Mouse (Mus musculus) liver, embryonic 11.5 days (tissue): ENCODE measurements around the gene Ncf4. TPM values are rescaled to one million over a fixed set of nuclear protein-coding genes. Genes with fewer than 3 reads are reported as not detected.

ENCODE experiments used
- ATAC-seq: fragments of 200-750 bp; cut with Nextera tagmentation; replicated peaks from 2 replicates; pipeline ENCODE4 v1.8.0; 2017; ENCODE audit warnings: moderate number of reproducible peaks, mild to moderate bottlenecking, moderate TSS enrichment, moderate library complexity; ENCODE audit not compliant: low FRiP score
- DNase-seq: peaks from one replicate; pipeline ENCODE4 v3.0.0-alpha.2; 2017; ENCODE audit warnings: low spot score
- H3K27ac ChIP-seq: fragments of 300-500 bp; sonication (generic); 2 replicates; pipeline ENCODE4 v1.5.1; 2014; ENCODE audit warnings: mild to moderate bottlenecking, low read depth, low read length, control low read depth
- H3K27me3 ChIP-seq: fragments of 300-500 bp; sonication (generic); replicated peaks from 2 replicates; pipeline ENCODE4 v1.6.1; 2014; ENCODE audit warnings: low read length, mixed read lengths; ENCODE audit not compliant: control insufficient read depth, insufficient read depth
- H3K36me3 ChIP-seq: fragments of 300-500 bp; sonication (generic); 2 replicates; pipeline ENCODE4 v1.6.1; 2014; ENCODE audit warnings: mild to moderate bottlenecking, low read length, moderate library complexity, mixed read lengths; ENCODE audit not compliant: control insufficient read depth, insufficient read depth
- H3K4me1 ChIP-seq: fragments of 300-500 bp; sonication (generic); replicated peaks from 2 replicates; pipeline ENCODE4 v1.6.1; 2014; ENCODE audit warnings: low read length, mixed read lengths; ENCODE audit not compliant: control insufficient read depth, insufficient read depth
- H3K4me2 ChIP-seq: fragments of 300-500 bp; sonication (generic); 2 replicates; pipeline ENCODE4 v1.6.1; 2014; ENCODE audit warnings: mild to moderate bottlenecking, control low read depth, moderate library complexity
- H3K4me3 ChIP-seq: fragments of 300-500 bp; sonication (generic); 2 replicates; pipeline ENCODE4 v1.5.1; 2014; ENCODE audit warnings: low read depth, low read length, control low read depth
- H3K9ac ChIP-seq: fragments of 300-500 bp; sonication (generic); 2 replicates; pipeline ENCODE4 v1.6.1; 2014; ENCODE audit warnings: low read depth, low read length, control low read depth
- H3K9me3 ChIP-seq: fragments of 300-500 bp; sonication (generic); 2 replicates; pipeline ENCODE4 v1.6.1; 2016; ENCODE audit warnings: low read length, inconsistent platforms, mixed read lengths; ENCODE audit not compliant: control insufficient read depth
- WGBS: fragments of 180-500 bp; shearing (Covaris S2); extraction: QIAGEN DNeasy Blood & Tissue Kit; methylation state at CpG from one replicate; pipeline ENCODE4 v1.1.7; 2014; 5-methylcytosine and 5-hydroxymethylcytosine counted together
- polyA plus RNA-seq: library from polyadenylated mRNA; unstranded; fragments of >200 nt; fragmentation: Nextera tagmentation; extraction: Ambion mirVana; gene quantifications from 2 replicates; pipeline ENCODE4 v1.2.1, GENCODE M21; 2014

Ncf4 gene
- polyA plus RNA-seq: 18.8 and 19.8 TPM in 2 replicates

DNA sequence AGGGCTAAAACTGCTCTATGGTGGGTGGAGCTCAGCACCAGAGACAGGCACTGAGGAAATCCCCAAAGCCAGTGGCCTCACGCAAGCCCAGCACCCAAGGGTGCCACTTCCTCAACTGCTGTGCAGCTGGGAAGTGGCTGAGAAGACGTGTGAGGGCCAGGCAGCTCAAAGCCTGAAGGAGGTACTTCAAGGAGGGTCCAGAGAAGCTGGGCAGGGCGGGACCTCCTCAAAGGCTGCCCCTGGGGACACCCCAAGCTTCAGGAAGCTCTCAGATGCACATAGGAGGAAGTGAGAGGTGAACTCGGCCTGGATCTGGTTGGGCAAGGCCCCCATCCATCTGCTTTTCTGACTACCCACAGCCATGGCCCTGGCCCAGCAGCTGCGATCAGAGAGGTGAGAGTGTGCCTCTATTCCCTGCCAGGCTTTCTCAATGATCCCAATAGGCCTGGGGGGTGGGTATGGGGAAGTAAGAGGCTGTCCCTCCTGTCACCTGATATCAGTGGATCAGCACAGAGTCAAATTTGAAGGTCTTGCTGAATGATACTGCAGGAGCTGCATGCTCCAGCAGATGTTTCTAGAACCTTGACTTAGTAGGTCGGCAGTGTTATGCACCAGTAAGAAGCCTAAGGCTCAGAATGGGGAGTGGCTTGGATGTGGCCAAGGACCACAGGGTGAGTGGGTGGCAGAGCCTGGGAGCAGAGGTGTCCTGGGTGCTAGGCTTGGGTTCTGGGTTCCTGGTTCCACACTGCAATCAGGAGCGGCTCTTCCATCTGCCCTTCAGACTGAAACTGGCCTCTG lies at the start of gene Ncf4:
Gene Ncf4 (plus strand): TSS at position 107 of the 798 bp plus-strand sequence.
- no peaks in the 10 kb centered on the region for H3K9me3 ChIP-seq
- no peaks in the 10 kb centered on the region for H3K36me3 ChIP-seq
- no peak within 1 kb of the TSS for H3K9ac ChIP-seq
- H3K27ac ChIP-seq: no peak within 1 kb of the TSS
- DNase-seq (no peak), ATAC-seq (no peak)
- H3K4me2 ChIP-seq: no peak within 1 kb of the TSS
- peaks cover 3% of the 10 kb centered on the region; the same call in 1 of the 2 replicates for H3K4me1 ChIP-seq
- H3K27me3 ChIP-seq: no peaks in the 10 kb centered on the region; the same call in 1 of the 2 replicates
- 40% methylated on average over 7 of the region's 7 CpGs for WGBS
- no peak within 1 kb of the TSS for H3K4me3 ChIP-seq

DNA sequence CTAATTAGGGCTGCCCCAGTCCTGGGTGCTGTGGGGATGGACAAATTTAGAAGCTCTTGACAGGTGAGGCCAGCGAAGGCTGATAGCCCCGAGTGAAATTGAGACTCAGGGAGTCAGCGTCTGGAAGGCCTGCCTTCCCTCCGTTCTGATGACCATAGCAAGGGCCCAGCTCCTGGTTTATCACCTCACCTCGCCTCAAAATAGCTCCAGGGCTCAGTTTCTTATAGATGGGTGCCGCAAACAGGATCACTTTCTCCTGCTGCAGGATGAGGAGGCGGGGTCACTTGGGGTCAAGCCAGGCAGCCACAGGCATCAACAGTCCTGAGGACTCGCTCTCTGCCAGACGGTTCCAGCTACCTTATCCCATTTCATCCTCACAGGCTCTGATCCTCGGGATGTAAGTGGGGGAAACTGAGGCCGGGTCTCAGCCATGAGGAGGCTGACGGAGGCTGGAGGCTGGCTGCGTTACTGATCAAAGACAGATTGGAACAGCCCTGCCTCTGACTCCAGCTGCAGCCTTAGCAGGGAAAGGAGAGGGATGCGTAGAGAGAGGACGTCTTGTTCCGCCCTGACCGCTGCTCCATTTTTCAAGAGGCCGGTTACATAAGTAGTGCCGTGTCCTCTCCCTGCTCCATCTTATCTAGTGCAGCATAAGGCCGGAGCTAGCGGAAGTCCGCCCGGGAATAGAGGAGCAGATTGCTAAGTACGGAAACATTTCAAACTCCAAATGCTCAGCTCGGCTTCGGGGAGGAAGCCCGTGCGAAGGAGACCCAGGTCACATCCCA lies 49.3 kb upstream of the Ncf4 start:
- ATAC-seq (no peak), DNase-seq (no peak)
- Histone ChIP-seq H3K27me3 (peaks cover 5% of the 10 kb centered on the region), H3K4me2 (no peak overlapping the region), H3K36me3 (no peaks in the 10 kb centered on the region), H3K4me3 (no peak overlapping the region), H3K9ac (no peak overlapping the region), H3K27ac (no peak overlapping the region), H3K9me3 (no peaks in the 10 kb centered on the region), H3K4me1 (no peaks in the 10 kb centered on the region)
- WGBS: 68% methylated on average over 28 of the region's 28 CpGs

DNA sequence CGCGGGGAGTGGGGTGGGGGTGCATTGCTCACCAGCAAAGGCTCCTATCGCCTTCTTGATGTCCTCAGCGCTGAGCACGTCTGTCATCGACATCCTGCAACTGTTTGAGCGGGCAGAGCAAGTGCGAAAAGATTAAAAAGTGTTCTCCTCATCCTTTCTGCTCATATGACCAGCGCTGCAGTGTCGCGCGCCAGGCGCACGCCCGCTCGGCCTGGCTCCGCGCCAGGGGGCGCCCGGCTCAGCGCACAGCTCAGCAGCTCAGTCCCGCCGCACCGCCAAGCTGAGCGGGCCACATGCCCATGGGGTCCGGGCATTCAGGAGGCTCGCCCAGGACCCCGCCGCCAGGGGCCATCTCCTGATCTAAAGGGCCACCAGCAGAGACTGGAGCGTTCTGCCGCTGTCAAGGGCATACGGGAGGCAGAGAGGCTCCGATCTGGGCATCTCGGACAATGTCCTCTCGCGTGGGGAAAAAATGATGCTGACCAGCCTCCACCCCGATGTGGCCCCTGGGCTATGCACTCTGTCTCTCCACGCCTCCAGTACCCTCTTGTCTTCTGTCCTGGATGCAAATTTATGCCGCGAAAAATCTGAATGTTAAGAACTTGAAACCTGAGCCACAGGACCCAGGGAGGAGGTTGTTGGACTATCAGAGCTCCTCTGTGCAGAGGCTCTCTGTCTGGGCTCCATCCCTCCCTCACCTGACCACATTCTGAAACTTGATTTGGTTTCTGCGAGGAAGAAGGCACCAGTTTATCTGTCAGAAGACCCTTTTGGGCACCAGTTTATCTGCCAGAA lies 40.4 kb upstream of the Ncf4 start:
- H3K27me3 ChIP-seq: peaks cover 57% of the 10 kb centered on the region
- 3% methylated on average over 41 of the region's 41 CpGs for WGBS
- H3K4me2 ChIP-seq: peak overlapping the region; percentile 59
- DNase-seq: peak; percentile 44
- no peak for ATAC-seq
- no peaks in the 10 kb centered on the region for H3K36me3 ChIP-seq
- H3K27ac ChIP-seq: no peak overlapping the region
- H3K9me3 ChIP-seq: no peaks in the 10 kb centered on the region
- H3K4me3 ChIP-seq: no peak overlapping the region
- no peak overlapping the region for H3K9ac ChIP-seq
- H3K4me1 ChIP-seq: no peaks in the 10 kb centered on the region

DNA sequence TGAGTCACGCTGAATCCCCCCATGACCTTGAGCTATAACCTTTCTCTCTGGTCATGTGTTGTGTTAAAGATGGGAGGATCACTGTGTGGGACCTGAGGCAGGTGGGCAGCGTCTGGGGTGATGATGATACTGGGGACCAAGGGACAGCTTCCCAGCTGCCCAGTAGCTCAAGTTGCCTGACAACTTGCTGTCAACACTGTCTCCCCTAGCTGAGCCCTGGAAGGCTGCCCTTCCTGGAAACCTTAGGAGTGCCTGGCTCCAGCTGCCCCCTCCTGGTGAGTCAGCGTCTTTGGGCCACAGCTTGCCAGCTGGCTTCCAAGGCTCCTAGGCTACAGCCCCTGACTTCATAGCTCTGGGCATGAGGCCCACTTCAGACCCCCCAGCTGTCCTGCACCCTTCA lies 39.4 kb upstream of the Ncf4 start:
- Histone ChIP-seq H3K4me1 (no peaks in the 10 kb centered on the region), H3K4me2 (no peak overlapping the region), H3K27me3 (peaks cover 53% of the 10 kb centered on the region), H3K27ac (no peak overlapping the region), H3K36me3 (no peaks in the 10 kb centered on the region), H3K9me3 (no peaks in the 10 kb centered on the region), H3K4me3 (no peak overlapping the region), H3K9ac (no peak overlapping the region)
- ATAC-seq (no peak), DNase-seq (no peak)
- WGBS: 35% methylated on average over 3 of the region's 3 CpGs

DNA sequence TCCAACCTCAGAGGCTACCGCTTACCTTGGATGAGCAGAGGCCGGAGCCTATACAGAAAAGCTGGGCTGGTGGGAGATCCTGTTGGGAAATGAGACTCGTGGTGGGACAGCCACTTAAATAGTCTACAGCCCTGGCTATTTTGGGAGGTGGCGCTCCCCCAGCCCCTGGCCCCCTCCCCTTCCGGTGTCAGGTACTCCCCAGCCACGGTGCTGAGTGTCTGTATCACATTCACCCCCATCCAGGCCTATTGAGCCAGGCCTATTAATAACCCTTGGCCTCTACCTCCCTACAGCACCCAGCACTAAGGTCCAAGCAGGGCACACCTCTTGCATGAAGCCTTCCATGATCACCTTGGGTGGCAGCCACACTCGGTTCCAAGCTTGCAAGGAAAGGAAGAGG lies 38.3 kb upstream of the Ncf4 start, which contains the start of gene Pvalb:
Gene Pvalb (minus strand): TSS at position 89 of the 400 bp plus-strand sequence.
- Histone ChIP-seq H3K9ac (no peak within 1 kb of the TSS), H3K4me3 (no peak within 1 kb of the TSS), H3K4me1 (no peaks in the 10 kb centered on the region), H3K36me3 (no peaks in the 10 kb centered on the region), H3K27me3 (peaks cover 50% of the 10 kb centered on the region), H3K27ac (no peak within 1 kb of the TSS), H3K9me3 (no peaks in the 10 kb centered on the region), H3K4me2 (no peak within 1 kb of the TSS)
- no peak for ATAC-seq
- no peak for DNase-seq
- 78% methylated on average over 7 of the region's 7 CpGs for WGBS

DNA sequence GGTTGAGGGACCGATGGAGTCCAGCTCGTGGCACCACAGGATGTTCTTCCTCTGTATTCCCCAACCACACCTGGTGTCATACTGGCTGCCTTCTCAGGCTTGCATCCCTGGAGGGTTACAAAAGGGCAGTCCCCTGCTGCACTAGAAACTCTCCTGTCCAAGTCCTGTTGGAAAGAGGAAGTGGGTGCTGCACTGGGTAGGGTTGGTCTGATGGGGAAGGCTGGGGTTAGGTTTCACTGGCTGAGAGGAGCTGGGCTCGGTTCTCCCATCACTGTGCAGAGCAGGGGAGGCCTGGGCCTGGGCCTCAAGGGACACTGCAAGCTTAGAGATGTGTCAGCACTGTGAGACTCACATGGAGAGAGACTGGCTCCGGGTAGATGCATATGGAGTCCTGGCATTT lies 34.4 kb upstream of the Ncf4 start:
- no peaks in the 10 kb centered on the region for H3K4me1 ChIP-seq
- DNase-seq: no peak
- no peak overlapping the region for H3K4me2 ChIP-seq
- H3K9me3 ChIP-seq: no peaks in the 10 kb centered on the region
- H3K36me3 ChIP-seq: no peaks in the 10 kb centered on the region
- WGBS: 81% methylated on average over 4 of the region's 4 CpGs
- peaks cover 16% of the 10 kb centered on the region for H3K27me3 ChIP-seq
- no peak overlapping the region for H3K4me3 ChIP-seq
- no peak overlapping the region for H3K9ac ChIP-seq
- no peak for ATAC-seq
- no peak overlapping the region for H3K27ac ChIP-seq

DNA sequence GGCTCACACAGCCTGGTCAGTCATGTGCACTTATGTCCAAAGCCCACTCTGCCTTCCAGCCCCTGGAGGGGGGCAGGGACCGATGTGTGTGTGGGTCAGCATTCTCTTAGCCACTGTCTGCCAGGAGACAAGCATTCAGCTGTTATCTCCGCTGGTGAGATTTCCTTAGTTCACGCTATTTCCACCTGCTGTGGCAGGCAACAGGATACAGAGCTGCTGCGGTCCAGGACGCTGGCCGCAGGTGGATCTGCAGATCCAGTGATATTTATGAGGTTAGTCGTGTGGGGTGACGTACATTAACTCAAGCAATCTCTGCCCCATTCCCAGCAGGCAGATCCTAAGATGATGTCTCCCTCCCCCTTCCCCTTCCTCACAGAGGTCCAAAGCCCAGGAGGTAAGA lies 33.2 kb upstream of the Ncf4 start:
- Histone ChIP-seq H3K27ac (no peak overlapping the region), H3K36me3 (no peaks in the 10 kb centered on the region), H3K9me3 (no peaks in the 10 kb centered on the region), H3K4me1 (no peaks in the 10 kb centered on the region), H3K27me3 (peaks cover 6% of the 10 kb centered on the region), H3K4me3 (no peak overlapping the region), H3K4me2 (no peak overlapping the region), H3K9ac (no peak overlapping the region)
- DNase-seq: no peak
- WGBS: 62% methylated on average over 8 of the region's 8 CpGs
- ATAC-seq: no peak

DNA sequence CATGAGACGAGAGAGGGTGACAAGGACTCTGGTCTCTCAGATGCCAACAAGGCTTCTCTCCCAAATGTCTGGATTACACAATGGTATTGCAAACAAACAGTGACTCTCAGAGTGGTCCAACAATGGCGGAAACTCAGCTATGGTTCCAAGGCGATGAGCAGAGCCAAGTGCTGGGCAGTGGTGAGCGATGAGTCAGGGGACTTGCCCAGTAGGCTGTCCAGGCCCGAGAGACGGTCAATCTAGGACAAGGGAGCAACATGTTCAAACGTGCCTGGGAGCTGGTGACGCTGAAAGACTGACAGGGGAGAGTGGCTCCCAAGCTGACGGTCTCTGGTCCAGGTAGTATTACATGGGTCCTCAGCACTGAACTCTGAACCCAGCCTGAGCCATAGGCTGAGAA lies 29.3 kb upstream of the Ncf4 start:
- no peak for ATAC-seq
- H3K4me3 ChIP-seq: no peak overlapping the region
- 80% methylated on average over 9 of the region's 9 CpGs for WGBS
- 0 out of 2 replicates have a peak, but pooled peaks cover 2% of the 10 kb centered on the region for H3K27me3 ChIP-seq
- no peaks in the 10 kb centered on the region for H3K9me3 ChIP-seq
- H3K4me2 ChIP-seq: no peak overlapping the region
- H3K27ac ChIP-seq: no peak overlapping the region
- H3K36me3 ChIP-seq: no peaks in the 10 kb centered on the region
- no peak for DNase-seq
- no peak overlapping the region for H3K9ac ChIP-seq
- H3K4me1 ChIP-seq: no peaks in the 10 kb centered on the region
